Mouse (Mus musculus): ENCODE results near the gene Gm21970. TPM values are rescaled to one million over a fixed set of nuclear protein-coding genes. Genes with fewer than 3 reads are reported as not detected.
A peak's percentile ranks its signal among the peaks of the same experiment; 100 is the strongest.

Gm21970 gene
- polyA plus RNA-seq, 1 experiment from 2014 or later, result not detected

DNA sequence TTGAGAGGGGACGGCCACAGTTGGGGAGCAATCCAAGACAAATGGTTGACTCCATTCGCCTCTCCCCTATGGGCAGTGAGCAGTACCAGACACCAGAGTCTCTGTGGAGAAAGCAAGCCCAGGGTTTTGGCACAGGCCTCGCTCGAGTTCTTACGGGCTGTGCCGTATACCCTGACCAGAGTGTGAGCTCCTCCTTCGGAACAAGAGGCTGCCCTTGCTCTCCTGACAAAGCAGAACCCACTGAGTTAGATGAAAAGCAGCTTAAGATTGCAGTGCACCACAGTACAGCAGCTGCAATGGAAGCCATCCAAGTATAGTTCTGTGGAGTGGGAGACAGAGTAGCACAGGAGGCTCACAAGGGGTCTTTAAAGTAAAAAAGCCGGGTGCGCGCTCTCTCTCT lies 14.8 kb upstream of the Gm21970 start:
- Histone ChIP-seq H3K36me3 (no peaks in the 10 kb centered on the region), H3K4me1 (peaks cover 19% of the 10 kb centered on the region), H3K27me3 (no peaks in the 10 kb centered on the region), H3K9ac (no peak overlapping the region), H3K4me3 (no peak overlapping the region), H3K4me2 (replicated peaks) (no peak overlapping the region), H3K9me3 (replicated peaks) (no peaks in the 10 kb centered on the region), H3K27ac (no peak overlapping the region)
- ATAC-seq (ENCODE audit: low FRiP score), result no peak
- WGBS, result 90% methylated on average over 10 of the region's 10 CpGs

- Histone ChIP-seq H3K9me3 (replicated peaks) (no peaks in the 10 kb centered on the region), H3K4me1 (peaks cover 14% of the 10 kb centered on the region), H3K9ac (0 out of 2 replicates have a peak overlapping the region, but pooled peaks have one; percentile 13), H3K27me3 (no peaks in the 10 kb centered on the region), H3K4me3 (no peak overlapping the region), H3K36me3 (no peaks in the 10 kb centered on the region), H3K4me2 (replicated peaks) (0 out of 2 replicates have a peak overlapping the region, but pooled peaks have one; percentile 15), H3K27ac (peak overlapping the region; percentile 52; the same call in 1 of the 2 replicates)
- no peak for ATAC-seq (ENCODE audit: low FRiP score)
- 52% methylated on average over 17 of the region's 17 CpGs for WGBS
These were observed 13.0 kb upstream of the Gm21970 start for GRCm38 (mm10) chr16:91378431-91378986.

GRCm38 (mm10) chr16:91378991-91379390 lies 12.5 kb upstream of the Gm21970 start:
- Histone ChIP-seq H3K4me3 (no peak overlapping the region), H3K4me1 (peaks cover 9% of the 10 kb centered on the region), H3K9ac (0 out of 2 replicates have a peak overlapping the region, but pooled peaks have one; percentile 13), H3K27me3 (no peaks in the 10 kb centered on the region), H3K4me2 (replicated peaks) (0 out of 2 replicates have a peak overlapping the region, but pooled peaks have one; percentile 15), H3K36me3 (peaks cover under 1% of the 10 kb centered on the region; the same call in 1 of the 2 replicates), H3K9me3 (replicated peaks) (no peaks in the 10 kb centered on the region), H3K27ac (peak overlapping the region; percentile 62)
- ATAC-seq (ENCODE audit: low FRiP score), result peak; percentile 56; the same call in 1 of the 2 replicates
- WGBS, result 27% methylated on average over 9 of the region's 9 CpGs

- peak overlapping the region; percentile 62; the same call in 1 of the 2 replicates for H3K27ac ChIP-seq
- WGBS, result 64% methylated on average over 3 of the region's 3 CpGs
- H3K9ac ChIP-seq, result no peak overlapping the region
- ATAC-seq (ENCODE audit: low FRiP score), result peak; percentile 43; the same call in 1 of the 2 replicates
- H3K4me2 ChIP-seq (replicated peaks), result no peak overlapping the region
- peaks cover 5% of the 10 kb centered on the region; the same call in 1 of the 2 replicates for H3K36me3 ChIP-seq
- peaks cover 6% of the 10 kb centered on the region for H3K4me1 ChIP-seq
- H3K4me3 ChIP-seq, result no peak overlapping the region
- no peaks in the 10 kb centered on the region for H3K9me3 ChIP-seq (replicated peaks)
- H3K27me3 ChIP-seq, result no peaks in the 10 kb centered on the region
These were observed 12.1 kb upstream of the Gm21970 start for GRCm38 (mm10) chr16:91379412-91379811.

DNA sequence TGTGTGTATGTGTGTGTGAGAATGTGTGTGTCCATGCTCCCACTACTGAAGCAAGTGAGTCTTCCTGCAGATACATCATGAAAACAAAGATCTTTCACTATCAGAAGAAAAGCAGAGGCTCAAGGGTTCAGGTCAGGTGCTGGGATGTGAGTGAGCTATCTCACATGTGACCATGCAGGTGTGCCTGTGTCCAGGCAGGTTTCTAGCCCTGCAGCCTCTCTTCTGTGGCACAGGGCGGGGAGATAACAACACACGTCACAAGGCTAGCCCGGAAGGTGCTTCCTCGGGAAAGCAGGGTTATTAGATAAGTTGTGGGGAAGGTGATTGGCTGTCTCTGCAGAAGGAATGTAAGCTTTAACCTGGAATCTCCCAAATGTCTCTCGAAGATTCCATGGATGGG lies 11.4 kb upstream of the Gm21970 start:
- Histone ChIP-seq H3K9me3 (replicated peaks) (no peaks in the 10 kb centered on the region), H3K4me3 (no peak overlapping the region), H3K4me2 (replicated peaks) (no peak overlapping the region), H3K4me1 (peaks cover 6% of the 10 kb centered on the region), H3K36me3 (peaks cover 10% of the 10 kb centered on the region), H3K9ac (no peak overlapping the region), H3K27me3 (no peaks in the 10 kb centered on the region), H3K27ac (no peak overlapping the region)
- ATAC-seq (ENCODE audit: low FRiP score), result no peak
- 88% methylated on average over 5 of the region's 5 CpGs for WGBS

- H3K9me3 ChIP-seq (replicated peaks), result no peaks in the 10 kb centered on the region
- H3K4me3 ChIP-seq, result no peak overlapping the region
- WGBS, result 81% methylated on average over 4 of the region's 4 CpGs
- H3K9ac ChIP-seq, result no peak overlapping the region
- H3K27me3 ChIP-seq, result no peaks in the 10 kb centered on the region
- no peak overlapping the region for H3K4me2 ChIP-seq (replicated peaks)
- H3K36me3 ChIP-seq, result peaks cover 12% of the 10 kb centered on the region
- no peak for ATAC-seq (ENCODE audit: low FRiP score)
- peaks cover 6% of the 10 kb centered on the region for H3K4me1 ChIP-seq
- no peak overlapping the region for H3K27ac ChIP-seq
These were observed 9.9 kb upstream of the Gm21970 start for GRCm38 (mm10) chr16:91381606-91382005.

GRCm38 (mm10) chr16:91382261-91382790 lies 9.2 kb upstream of the Gm21970 start:
- Histone ChIP-seq H3K4me3 (no peak overlapping the region), H3K9me3 (replicated peaks) (no peaks in the 10 kb centered on the region), H3K27ac (no peak overlapping the region), H3K4me2 (replicated peaks) (no peak overlapping the region), H3K9ac (no peak overlapping the region), H3K27me3 (no peaks in the 10 kb centered on the region), H3K4me1 (peaks cover 6% of the 10 kb centered on the region), H3K36me3 (peaks cover 19% of the 10 kb centered on the region)
- no peak for ATAC-seq (ENCODE audit: low FRiP score)
- 88% methylated on average over 9 of the region's 9 CpGs for WGBS

DNA sequence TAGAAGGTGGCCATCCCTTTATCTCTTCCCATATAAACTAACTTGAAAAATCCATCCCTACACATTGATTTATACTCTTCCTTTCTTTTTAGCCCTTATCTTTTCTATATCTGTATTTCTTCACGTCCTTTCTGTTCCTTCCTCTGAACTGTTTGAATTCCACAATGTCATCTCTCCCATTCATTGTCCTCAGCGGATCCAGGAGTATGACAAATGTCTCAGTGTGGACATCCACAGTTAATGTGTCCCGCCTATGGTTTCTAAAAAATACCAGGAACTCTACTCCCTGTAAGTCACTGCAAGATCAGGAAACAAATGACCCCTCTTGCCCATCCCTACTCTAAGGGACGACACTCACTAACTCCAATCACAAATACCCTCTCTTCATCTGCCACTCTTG lies 7.3 kb upstream of the Gm21970 start:
- no peaks in the 10 kb centered on the region for H3K9me3 ChIP-seq (replicated peaks)
- WGBS, result 87% methylated on average over 4 of the region's 4 CpGs
- no peak overlapping the region for H3K4me2 ChIP-seq (replicated peaks)
- ATAC-seq (ENCODE audit: low FRiP score), result no peak
- no peaks in the 10 kb centered on the region for H3K27me3 ChIP-seq
- peaks cover 33% of the 10 kb centered on the region for H3K36me3 ChIP-seq
- H3K9ac ChIP-seq, result no peak overlapping the region
- H3K4me1 ChIP-seq, result no peaks in the 10 kb centered on the region
- H3K27ac ChIP-seq, result no peak overlapping the region
- H3K4me3 ChIP-seq, result no peak overlapping the region

GRCm38 (mm10) chr16:91385621-91386020 lies 5.9 kb upstream of the Gm21970 start:
- Histone ChIP-seq H3K9me3 (replicated peaks) (no peaks in the 10 kb centered on the region), H3K27ac (no peak overlapping the region)

GRCm38 (mm10) chr16:91386419-91387120 lies 5.0 kb upstream of the Gm21970 start:
- H3K36me3 ChIP-seq, result peaks cover 41% of the 10 kb centered on the region
- ATAC-seq (ENCODE audit: low FRiP score), result no peak

More at GRCm38 (mm10) chr16:91385621-91386020, 5.9 kb upstream of the Gm21970 start:
- Histone ChIP-seq H3K9ac (no peak overlapping the region), H3K4me1 (no peaks in the 10 kb centered on the region), H3K4me3 (no peak overlapping the region), H3K4me2 (replicated peaks) (no peak overlapping the region), H3K27me3 (no peaks in the 10 kb centered on the region), H3K36me3 (peaks cover 40% of the 10 kb centered on the region)
- WGBS, result 63% methylated on average over 10 of the region's 10 CpGs
- ATAC-seq (ENCODE audit: low FRiP score), result no peak

DNA sequence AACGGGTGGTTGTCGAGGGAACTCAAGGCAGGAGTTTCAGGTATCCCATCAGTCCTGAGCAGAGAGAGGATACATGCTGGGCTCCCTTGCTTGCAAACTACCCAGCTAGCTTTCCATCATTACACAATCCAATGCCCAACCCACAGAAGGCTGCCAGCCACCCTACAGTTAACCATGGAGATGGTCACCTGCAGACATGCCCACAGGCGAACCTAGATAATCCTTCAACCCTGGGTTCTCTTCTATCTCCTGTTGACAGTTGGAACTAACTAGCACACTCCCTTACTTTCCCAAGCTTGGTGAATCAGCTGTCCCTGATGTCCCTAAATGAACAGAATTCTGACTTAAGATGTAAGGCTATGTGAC lies 4.4 kb upstream of the Gm21970 start:
- 88% methylated on average over 3 of the region's 3 CpGs for WGBS
- H3K4me1 ChIP-seq, result no peaks in the 10 kb centered on the region
- ATAC-seq (ENCODE audit: low FRiP score), result no peak
- no peak overlapping the region for H3K4me2 ChIP-seq (replicated peaks)
- no peaks in the 10 kb centered on the region for H3K27me3 ChIP-seq
- peaks cover 46% of the 10 kb centered on the region for H3K36me3 ChIP-seq
- no peak overlapping the region for H3K4me3 ChIP-seq
- H3K9ac ChIP-seq, result no peak overlapping the region
- no peaks in the 10 kb centered on the region for H3K9me3 ChIP-seq (replicated peaks)
- no peak overlapping the region for H3K27ac ChIP-seq

More at GRCm38 (mm10) chr16:91386419-91387120, 5.0 kb upstream of the Gm21970 start:
- H3K9ac ChIP-seq, result no peak overlapping the region
- no peaks in the 10 kb centered on the region for H3K4me1 ChIP-seq
- no peaks in the 10 kb centered on the region for H3K27me3 ChIP-seq
- H3K4me3 ChIP-seq, result no peak overlapping the region
- H3K9me3 ChIP-seq (replicated peaks), result no peaks in the 10 kb centered on the region
- no peak overlapping the region for H3K27ac ChIP-seq
- 89% methylated on average over 10 of the region's 10 CpGs for WGBS
- H3K4me2 ChIP-seq (replicated peaks), result no peak overlapping the region

DNA sequence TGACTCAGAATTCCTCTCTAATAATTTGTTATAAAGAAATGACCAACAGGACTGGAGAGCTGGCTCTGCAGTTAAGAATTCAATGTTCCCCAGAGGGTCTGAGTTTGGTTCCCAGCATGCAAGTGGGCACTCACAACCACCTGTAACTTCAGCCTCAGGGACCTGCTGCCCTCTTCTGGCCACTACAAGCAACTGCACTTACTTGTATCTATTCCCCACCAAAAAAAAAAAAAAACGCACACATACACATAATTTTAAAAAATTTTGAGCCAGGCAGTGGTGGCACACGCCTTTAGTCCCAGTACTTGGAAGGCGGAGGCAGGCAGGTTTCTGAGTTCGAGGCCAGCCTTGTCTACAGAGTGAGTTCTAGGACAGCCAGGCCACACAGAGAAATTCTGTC lies 1.4 kb upstream of the Gm21970 start:
- WGBS, result 87% methylated on average over 4 of the region's 4 CpGs
- no peaks in the 10 kb centered on the region for H3K9me3 ChIP-seq (replicated peaks)
- peaks cover 58% of the 10 kb centered on the region for H3K36me3 ChIP-seq
- H3K27ac ChIP-seq, result no peak overlapping the region
- H3K4me3 ChIP-seq, result no peak overlapping the region
- no peaks in the 10 kb centered on the region for H3K27me3 ChIP-seq
- no peak overlapping the region for H3K9ac ChIP-seq
- ATAC-seq (ENCODE audit: low FRiP score), result no peak
- no peaks in the 10 kb centered on the region for H3K4me1 ChIP-seq
- no peak overlapping the region for H3K4me2 ChIP-seq (replicated peaks)

All from hindbrain, embryonic 12.5 days (tissue).